Mouse (Mus musculus) heart, postnatal 25 days (tissue): ENCODE data around the gene Fam189b. TPM values are rescaled to one million over a fixed set of nuclear protein-coding genes. Genes with fewer than 3 reads are reported as not detected.
"Not testable (repeated sequence)": the region's sequence is repeated elsewhere in the genome, so short reads cannot be mapped to it uniquely, and the experiment has no call there.

ENCODE experiments used
- DNase-seq: peaks from one replicate; pipeline ENCODE4 v3.0.0; 2022; ENCODE audit warnings: low spot score
- intact Hi-C: fragments of 180-260 bp; cut with DNase I; formaldehyde crosslinking; loops from one replicate; pipeline ENCODE4 v1.15.1; 2025
- total RNA-seq, 2 experiments: library from RNA; stranded (reverse); gene quantifications; 2 replicates each; pipeline ENCODE4 v1.2.3; 2021

The Fam189b gene
- total RNA-seq, 2 experiments from 2014 or later = 5.2 to 5.7 TPM

- peak; percentile 79 for DNase-seq
- intact Hi-C loops = loop anchor here (2.0 kb wide), 1 partner anchor 19 kb away; the partner anchor contains the start of gene Thbs3
Observed at GRCm38 (mm10) chr3:89195979-89196877, 13.3 kb downstream of the Fam189b start.

GRCm38 (mm10) chr3:89199839-89200238 lies 16.9 kb downstream of the Fam189b start:
- intact Hi-C loops = no loop called here
- DNase-seq = no peak

- peak; percentile 61 for DNase-seq
- intact Hi-C loops = no loop called here
Observed at GRCm38 (mm10) chr3:89202253-89203141, 19.6 kb downstream of the Fam189b start, which contains the start of gene Gba. Gene Gba (plus strand): TSS chr3:89202928.

- DNase-seq = no peak
- intact Hi-C loops = no loop called here
Observed at GRCm38 (mm10) chr3:89203142-89203514, 20.2 kb downstream of the Fam189b start.

- intact Hi-C loops = no loop called here
- DNase-seq = no peak
Observed at GRCm38 (mm10) chr3:89206079-89206478, 23.1 kb downstream of the Fam189b start.

- no peak for DNase-seq
- intact Hi-C loops = no loop called here
Observed at GRCm38 (mm10) chr3:89206695-89207094, 23.8 kb downstream of the Fam189b start.

GRCm38 (mm10) chr3:89208075-89208657 lies 25.2 kb downstream of the Fam189b start:
- DNase-seq = no peak
- intact Hi-C loops = no loop called here

GRCm38 (mm10) chr3:89208736-89209135 lies 25.8 kb downstream of the Fam189b start:
- intact Hi-C loops = no loop called here
- DNase-seq = no peak

- no peak for DNase-seq
- intact Hi-C loops = no loop called here
Observed at GRCm38 (mm10) chr3:89209731-89210130, 26.8 kb downstream of the Fam189b start.

- intact Hi-C loops = no loop called here
- DNase-seq = no peak
Observed at GRCm38 (mm10) chr3:89210162-89210561, 27.2 kb downstream of the Fam189b start.

- DNase-seq = no peak
- intact Hi-C loops = no loop called here
Observed at GRCm38 (mm10) chr3:89210731-89211130, 27.8 kb downstream of the Fam189b start.

- intact Hi-C loops = loop anchor here (2.0 kb wide), 1 partner anchor 17 kb away; no protein-coding TSS in a partner anchor
- peak; percentile 92 for DNase-seq
Observed at GRCm38 (mm10) chr3:89213803-89214530, 31.0 kb downstream of the Fam189b start.

GRCm38 (mm10) chr3:89214681-89215411 lies 31.9 kb downstream of the Fam189b start, which contains the start of gene Thbs3:
Gene Thbs3 (plus strand): TSS chr3:89215180.
- DNase-seq = no peak

GRCm38 (mm10) chr3:89215853-89216252 lies 32.9 kb downstream of the Fam189b start:
- intact Hi-C loops = loop anchor here (2.0 kb wide), 3 partner anchors 19 to 125 kb away; no protein-coding TSS in a partner anchor
- DNase-seq = peak; percentile 61

More at GRCm38 (mm10) chr3:89214681-89215411, 31.9 kb downstream of the Fam189b start, which contains the start of gene Thbs3:
- intact Hi-C loops = loop anchor here (2.0 kb wide), 1 partner anchor 18 kb away; no protein-coding TSS in a partner anchor

- intact Hi-C loops = loop anchor here (2.0 kb wide), 2 partner anchors 102 to 126 kb away; no protein-coding TSS in a partner anchor
- not testable (repeated sequence) for DNase-seq
Observed at GRCm38 (mm10) chr3:89216407-89216806, 33.5 kb downstream of the Fam189b start.

- intact Hi-C loops = no loop called here
- no peak for DNase-seq
Observed at GRCm38 (mm10) chr3:89218271-89218670, 35.3 kb downstream of the Fam189b start.

- intact Hi-C loops = no loop called here
- DNase-seq = no peak
Observed at GRCm38 (mm10) chr3:89219546-89219945, 36.6 kb downstream of the Fam189b start.

GRCm38 (mm10) chr3:89221167-89221566 lies 38.2 kb downstream of the Fam189b start:
- intact Hi-C loops = no loop called here
- DNase-seq = no peak
